8 mouse cellular contexts compared by ENCODE assay signal in the genomic region with DNA sequence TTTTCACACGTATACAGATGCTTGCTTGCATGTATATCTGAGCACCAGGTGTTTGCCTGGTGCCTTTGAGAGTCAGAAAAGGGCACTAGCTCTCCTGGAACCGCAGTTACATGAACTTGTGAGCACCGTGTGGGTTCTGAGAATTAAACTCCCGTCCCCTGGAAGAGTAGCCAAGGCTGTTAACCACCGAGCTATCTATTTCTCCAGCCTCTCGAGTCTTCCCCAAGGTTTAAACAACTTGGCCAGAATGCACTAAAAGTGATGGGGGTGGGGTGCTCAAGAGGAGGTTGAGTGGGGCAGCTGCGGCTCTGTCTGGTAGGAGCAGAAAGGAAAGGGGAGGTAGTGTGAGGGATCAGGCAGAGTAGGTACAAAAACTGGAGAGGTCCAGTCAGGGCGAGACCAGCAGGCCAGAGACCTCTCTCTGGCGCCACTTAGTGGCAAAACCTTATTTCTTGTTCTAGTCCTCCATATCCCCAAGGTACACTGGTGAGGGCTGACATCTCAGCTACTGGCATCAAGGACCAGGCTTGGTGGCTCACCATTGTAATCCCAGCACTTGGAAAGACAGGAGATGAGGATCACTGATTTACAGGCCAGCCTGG. TPM values are rescaled to one million over a fixed set of nuclear protein-coding genes. Genes with fewer than 3 reads are reported as not detected.
DNase-seq lines count a peak whose midpoint lies in the region; ATAC-seq lines count a peak whose summit lies in the region.

No protein-coding gene starts in this region.

- WGBS in intestine, embryonic 15.5 days: 18% methylated on average over 9 of the region's 9 CpGs
- WGBS in stomach, embryonic 15.5 days: 20% methylated on average over 9 of the region's 9 CpGs

- peak; percentile 59 for ATAC-seq in intestine, embryonic 15.5 days
- ATAC-seq in stomach, embryonic 15.5 days (ENCODE audit: insufficient read depth, low FRiP score, low read depth): peak; percentile 33; the same call in 1 of the 2 replicates

- H3K36me3 ChIP-seq in intestine, embryonic 15.5 days: no peaks in the 10 kb centered on the region
- H3K36me3 ChIP-seq in stomach, embryonic 15.5 days: no peaks in the 10 kb centered on the region

- DNase-seq in 416B (ENCODE audit: low read depth) (peak; percentile 93), adipocyte (ENCODE audit: low spot score) (peak; percentile 94)
- DNase-seq in embryo, embryonic 10 days (ENCODE audit: low spot score): peak; percentile 87
- peak; percentile 70 for DNase-seq in gastrocnemius, postnatal 14 days
- DNase-seq in left cerebral cortex, postnatal 4 days: peak; percentile 62
- DNase-seq in mesoderm, embryonic 11.5 days (ENCODE audit: low read depth, low spot score): peak; percentile 80

- H3K9ac ChIP-seq in intestine, embryonic 15.5 days: no peak overlapping the region; the same call in 1 of the 2 replicates
- no peak overlapping the region for H3K9ac ChIP-seq in stomach, embryonic 15.5 days

- H3K4me3 ChIP-seq in intestine, embryonic 15.5 days (replicated peaks): no peak overlapping the region
- no peak overlapping the region for H3K4me3 ChIP-seq in stomach, embryonic 15.5 days (replicated peaks)

- intact Hi-C loops in gastrocnemius, postnatal 14 days (cut with DNase I; ENCODE audit: low total_unique reads): loop anchor here (2.0 kb wide), 1 partner anchor 51 kb away; no protein-coding TSS in a partner anchor
- intact Hi-C loops in left cerebral cortex, postnatal 4 days (cut with DNase I): no loop called here

- no peaks in the 10 kb centered on the region for H3K9me3 ChIP-seq in intestine, embryonic 15.5 days
- no peaks in the 10 kb centered on the region for H3K9me3 ChIP-seq in stomach, embryonic 15.5 days

- no peaks in the 10 kb centered on the region for H3K27me3 ChIP-seq in intestine, embryonic 15.5 days (replicated peaks)
- no peaks in the 10 kb centered on the region for H3K27me3 ChIP-seq in stomach, embryonic 15.5 days (replicated peaks)

- H3K27ac ChIP-seq in intestine, embryonic 15.5 days: no peak overlapping the region
- peak overlapping the region; percentile 52 for H3K27ac ChIP-seq in stomach, embryonic 15.5 days

- peaks cover 17% of the 10 kb centered on the region for H3K4me1 ChIP-seq in intestine, embryonic 15.5 days (replicated peaks)
- peaks cover 22% of the 10 kb centered on the region for H3K4me1 ChIP-seq in stomach, embryonic 15.5 days

- H3K4me2 ChIP-seq in intestine, embryonic 15.5 days (replicated peaks): peak overlapping the region; percentile 3; the same call in 1 of the 2 replicates
- H3K4me2 ChIP-seq in stomach, embryonic 15.5 days: 0 out of 2 replicates have a peak overlapping the region, but pooled peaks have one; percentile 14

RNA-seq across cellular contexts. Expression of a gene that starts 25.6 kb away (rescaled TPM):
- 1,000 to 10,000 TPM in 1 of 2 experiments, 100 to 1,000 TPM in 1; 856 to 1,248 TPM for total RNA-seq in gastrocnemius, postnatal 14 days (2021)
- 14,579 and 17,104 TPM in 2 replicates for polyA plus RNA-seq in intestine, embryonic 15.5 days (2015; fragmentation: Nextera tagmentation; extraction: Ambion mirVana)
- total RNA-seq in left cerebral cortex, postnatal 4 days (2021): 1,000 to 10,000 TPM; 5,289 to 5,459 TPM
- polyA plus RNA-seq in stomach, embryonic 15.5 days (2015; fragmentation: Nextera tagmentation; extraction: Ambion mirVana): 14,327 and 14,357 TPM in 2 replicates

RNA-seq across cellular contexts. Expression of a gene that starts 28.0 kb away (rescaled TPM):
- 10 to 100 TPM; 52.2 to 72.9 TPM for total RNA-seq in gastrocnemius, postnatal 14 days (2021)
- 140 and 170 TPM in 2 replicates for polyA plus RNA-seq in intestine, embryonic 15.5 days (2015; fragmentation: Nextera tagmentation; extraction: Ambion mirVana)
- 100 to 1,000 TPM; 530 to 553 TPM for total RNA-seq in left cerebral cortex, postnatal 4 days (2021)
- polyA plus RNA-seq in stomach, embryonic 15.5 days (2015; fragmentation: Nextera tagmentation; extraction: Ambion mirVana): 181 and 185 TPM in 2 replicates

RNA-seq across cellular contexts. Expression of a gene that starts 37.0 kb away (rescaled TPM):
- total RNA-seq in gastrocnemius, postnatal 14 days (2021): 1 to 10 TPM; 5.8 to 7.1 TPM
- 11.1 and 11.4 TPM in 2 replicates for polyA plus RNA-seq in intestine, embryonic 15.5 days (2015; fragmentation: Nextera tagmentation; extraction: Ambion mirVana)
- 10 to 100 TPM; 34.6 to 35.8 TPM for total RNA-seq in left cerebral cortex, postnatal 4 days (2021)
- polyA plus RNA-seq in stomach, embryonic 15.5 days (2015; fragmentation: Nextera tagmentation; extraction: Ambion mirVana): 12.3 and 12.6 TPM in 2 replicates

Comparison
In these comparisons a context has a peak if more than half of its experiments do, and no peak if none do; other contexts are left out.
1. RNA of a gene that starts 25.6 kb away (total RNA-seq): 5,289 to 5,459 TPM in left cerebral cortex, postnatal 4 days; 856 to 1,248 TPM in gastrocnemius, postnatal 14 days; every median in the first group is over 4 times any median in the second.
2. RNA of a gene that starts 28.0 kb away (total RNA-seq): 530 to 553 TPM in left cerebral cortex, postnatal 4 days; 52.2 to 72.9 TPM in gastrocnemius, postnatal 14 days; every median in the first group is over 4 times any median in the second.
3. RNA of a gene that starts 37.0 kb away (total RNA-seq): 34.6 to 35.8 TPM in left cerebral cortex, postnatal 4 days; 5.8 to 7.1 TPM in gastrocnemius, postnatal 14 days; every median in the first group is over 4 times any median in the second.
4. Peak in every context shown above with its lines, with median percentiles within 50 percentile points of each other: DNase-seq.